Mouse (Mus musculus): Measurements from ENCODE around the gene Cnih4. TPM values are rescaled to one million over a fixed set of nuclear protein-coding genes. Genes with fewer than 3 reads are reported as not detected.

The Cnih4 gene
- polyA plus RNA-seq, 1 experiment = 52.1 TPM

GRCm38 (mm10) chr1:181168377-181168776, 23.9 kb downstream of the Cnih4 start:
- Histone ChIP-seq H3K27ac (ENCODE audit: control insufficient read depth, insufficient read depth, low read depth, low read length, poor library complexity) (no peak overlapping the region), H3K4me3 (replicated peaks; ENCODE audit: control insufficient read depth, low read depth, low read length) (no peak overlapping the region), H3K4me1 (ENCODE audit: control insufficient read depth, insufficient read depth, low read length) (peaks cover 2% of the 10 kb centered on the region; the same call in 1 of the 2 replicates)
- TF ChIP-seq CTCF (IDR thresholded peaks at IDR 0.05; ENCODE audit: control insufficient read depth, insufficient read depth, low read length) (no peak), POLR2A (IDR thresholded peaks at IDR 0.05; ENCODE audit: borderline replicate concordance, control insufficient read depth, low read depth, low read length) (no peak)
- 61% methylated on average over 3 of the region's 3 CpGs for WGBS

DNA sequence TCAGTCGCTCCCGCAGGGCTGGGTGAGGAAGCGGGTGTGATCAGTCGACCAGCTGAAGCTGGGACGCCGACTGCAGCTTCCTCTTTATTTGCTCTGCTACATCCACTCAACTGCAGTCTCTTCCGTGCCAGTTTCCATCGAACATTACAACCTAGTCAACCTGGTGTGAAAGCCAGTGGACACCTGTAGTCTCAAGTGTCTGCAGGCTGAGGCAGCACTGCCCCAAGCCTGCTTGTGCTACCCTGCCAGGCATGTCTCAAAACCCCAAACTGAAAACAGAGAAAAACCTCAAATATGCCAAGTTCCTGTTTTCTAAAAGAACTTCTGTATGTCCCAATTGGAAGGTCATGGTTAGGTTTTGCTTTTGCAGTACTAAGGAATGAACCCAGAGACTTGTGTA, 25.7 kb downstream of the Cnih4 start:
- 2% methylated on average over 8 of the region's 8 CpGs for WGBS
- H3K27ac ChIP-seq (ENCODE audit: control insufficient read depth, insufficient read depth, low read depth, low read length, poor library complexity) = peak overlapping the region; percentile 93
- peaks cover 2% of the 10 kb centered on the region; the same call in 1 of the 2 replicates for H3K4me1 ChIP-seq (ENCODE audit: control insufficient read depth, insufficient read depth, low read length)
- peak overlapping the region; percentile 95 for H3K4me3 ChIP-seq (replicated peaks; ENCODE audit: control insufficient read depth, low read depth, low read length)
- no peak for TF ChIP-seq CTCF (IDR thresholded peaks at IDR 0.05; ENCODE audit: control insufficient read depth, insufficient read depth, low read length)
- no peak for TF ChIP-seq POLR2A (IDR thresholded peaks at IDR 0.05; ENCODE audit: borderline replicate concordance, control insufficient read depth, low read depth, low read length)

DNA sequence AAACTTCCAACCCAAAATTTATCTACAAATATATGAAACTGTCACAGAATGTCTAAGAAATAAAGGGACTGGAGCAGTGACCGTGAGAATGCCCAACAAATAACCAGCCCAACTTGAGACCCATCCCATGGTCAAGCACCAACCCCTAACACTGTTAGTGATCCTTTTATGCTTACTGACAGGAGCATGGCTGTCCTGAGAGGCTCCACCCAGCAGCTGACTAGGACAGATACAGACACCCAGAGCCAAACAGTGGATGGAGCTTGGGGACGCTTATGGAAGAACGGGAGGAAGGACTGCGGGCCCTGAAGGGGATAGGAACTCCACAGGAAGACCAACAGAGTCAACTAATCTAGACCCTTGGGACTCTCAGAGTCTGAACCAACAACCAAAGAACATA, 44.4 kb downstream of the Cnih4 start:
- no peak overlapping the region for H3K4me3 ChIP-seq (replicated peaks; ENCODE audit: control insufficient read depth, low read depth, low read length)
- WGBS = 83% methylated on average over 4 of the region's 4 CpGs
- H3K27ac ChIP-seq (ENCODE audit: control insufficient read depth, insufficient read depth, low read depth, low read length, poor library complexity) = no peak overlapping the region
- TF ChIP-seq CTCF (IDR thresholded peaks at IDR 0.05; ENCODE audit: control insufficient read depth, insufficient read depth, low read length) (no peak), POLR2A (IDR thresholded peaks at IDR 0.05; ENCODE audit: borderline replicate concordance, control insufficient read depth, low read depth, low read length) (no peak)
- no peaks in the 10 kb centered on the region for H3K4me1 ChIP-seq (ENCODE audit: control insufficient read depth, insufficient read depth, low read length)

DNA sequence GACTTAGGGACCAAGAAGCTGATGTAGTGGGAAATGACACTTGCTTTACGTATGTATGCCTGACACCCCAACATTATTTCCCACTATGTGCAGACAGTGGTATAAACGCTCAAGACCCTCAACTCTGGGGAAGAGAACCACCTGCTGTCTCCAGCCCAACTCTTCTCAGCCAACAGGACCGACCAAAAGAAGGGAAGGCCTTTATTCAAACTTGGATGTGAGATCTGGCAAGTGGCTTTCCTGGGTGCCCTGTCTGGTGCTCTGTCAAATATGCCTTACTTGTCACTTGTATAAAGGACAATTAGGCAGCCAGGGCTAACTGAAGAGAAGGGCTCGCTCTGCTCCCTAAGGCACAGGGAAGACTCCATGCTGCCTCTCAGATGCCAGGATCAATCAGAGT, 55.0 kb downstream of the Cnih4 start:
- Histone ChIP-seq H3K4me1 (ENCODE audit: control insufficient read depth, insufficient read depth, low read length) (no peaks in the 10 kb centered on the region), H3K27ac (ENCODE audit: control insufficient read depth, insufficient read depth, low read depth, low read length, poor library complexity) (no peak overlapping the region)
- 90% methylated on average over 4 of the region's 4 CpGs for WGBS

DNA sequence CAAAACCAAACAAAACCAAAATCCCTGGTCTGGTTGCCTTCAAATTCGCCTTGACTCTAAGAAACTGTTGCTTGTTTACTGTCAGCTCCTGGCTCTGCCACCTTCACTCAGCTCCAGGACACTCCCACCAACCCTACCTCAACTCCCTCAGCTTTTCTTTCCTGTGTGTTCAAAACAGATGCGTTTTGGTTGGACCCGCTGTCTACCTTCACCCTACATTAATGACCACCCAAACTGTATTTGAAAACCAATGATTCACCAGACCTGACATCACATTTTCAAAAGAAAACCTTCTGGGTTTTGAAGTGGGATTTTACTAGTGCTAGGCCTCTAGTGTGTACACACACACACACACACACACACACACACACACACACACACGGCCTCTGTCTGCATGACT, 65.7 kb downstream of the Cnih4 start:
- peaks cover 2% of the 10 kb centered on the region; the same call in 1 of the 2 replicates for H3K4me1 ChIP-seq (ENCODE audit: control insufficient read depth, insufficient read depth, low read length)
- WGBS = 3% methylated on average over 4 of the region's 4 CpGs
- no peak for TF ChIP-seq POLR2A (IDR thresholded peaks at IDR 0.05; ENCODE audit: borderline replicate concordance, control insufficient read depth, low read depth, low read length)
- no peak for TF ChIP-seq CTCF (IDR thresholded peaks at IDR 0.05; ENCODE audit: control insufficient read depth, insufficient read depth, low read length)
- peak overlapping the region; percentile 97 for H3K27ac ChIP-seq (ENCODE audit: control insufficient read depth, insufficient read depth, low read depth, low read length, poor library complexity)
- peak overlapping the region; percentile 66 for H3K4me3 ChIP-seq (replicated peaks; ENCODE audit: control insufficient read depth, low read depth, low read length)

More for the DNA sequence above, 55.0 kb downstream of the Cnih4 start:
- no peak overlapping the region for H3K4me3 ChIP-seq (replicated peaks; ENCODE audit: control insufficient read depth, low read depth, low read length)
- no peak for TF ChIP-seq CTCF (IDR thresholded peaks at IDR 0.05; ENCODE audit: control insufficient read depth, insufficient read depth, low read length)
- no peak for TF ChIP-seq POLR2A (IDR thresholded peaks at IDR 0.05; ENCODE audit: borderline replicate concordance, control insufficient read depth, low read depth, low read length)

- WGBS = under 1% methylated on average over 55 of the region's 56 CpGs
- TF ChIP-seq CTCF (IDR thresholded peaks at IDR 0.05; ENCODE audit: control insufficient read depth, insufficient read depth, low read length) (no peak), POLR2A (IDR thresholded peaks at IDR 0.05; ENCODE audit: borderline replicate concordance, control insufficient read depth, low read depth, low read length) (peak; percentile 25; the same call in 1 of the 2 replicates)
- Histone ChIP-seq H3K27ac (ENCODE audit: control insufficient read depth, insufficient read depth, low read depth, low read length, poor library complexity) (peak overlapping the region; percentile 97), H3K4me3 (replicated peaks; ENCODE audit: control insufficient read depth, low read depth, low read length) (peak overlapping the region; percentile 66), H3K4me1 (ENCODE audit: control insufficient read depth, insufficient read depth, low read length) (peaks cover 2% of the 10 kb centered on the region; the same call in 1 of the 2 replicates)
Measured at GRCm38 (mm10) chr1:181210601-181211402, 66.3 kb downstream of the Cnih4 start.

DNA sequence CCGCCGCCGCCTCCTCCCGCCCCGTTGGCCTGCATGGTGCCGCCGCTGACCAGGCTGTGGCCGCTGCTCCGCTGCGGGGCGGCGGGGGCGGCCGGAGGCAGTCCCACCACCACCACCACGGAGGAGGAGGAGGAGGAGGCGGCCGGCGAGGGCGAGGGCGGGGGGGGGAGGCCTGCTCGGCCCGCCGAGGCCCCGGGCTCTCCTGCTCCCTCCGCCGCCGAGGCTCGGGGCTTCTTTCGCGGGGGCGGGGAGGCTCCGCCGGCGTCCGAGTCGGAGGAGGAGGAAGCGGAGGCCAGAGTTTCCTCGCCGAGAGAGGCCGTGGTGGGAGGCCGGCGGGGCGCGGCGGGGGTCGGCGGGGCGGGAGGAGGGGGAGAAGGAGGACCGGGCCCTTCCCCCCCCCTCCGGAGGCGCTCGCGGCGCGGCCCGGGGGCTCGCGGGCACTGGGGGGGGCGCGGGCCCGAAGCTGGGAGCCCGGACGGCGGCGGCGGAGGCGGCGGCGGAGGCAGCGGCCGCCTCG, 67.0 kb downstream of the Cnih4 start:
- WGBS = 2% methylated on average over 37 of the region's 72 CpGs
- Histone ChIP-seq H3K4me1 (ENCODE audit: control insufficient read depth, insufficient read depth, low read length) (peaks cover 2% of the 10 kb centered on the region; the same call in 1 of the 2 replicates), H3K4me3 (replicated peaks; ENCODE audit: control insufficient read depth, low read depth, low read length) (peak overlapping the region; percentile 66), H3K27ac (ENCODE audit: control insufficient read depth, insufficient read depth, low read depth, low read length, poor library complexity) (peak overlapping the region; percentile 97)
- TF ChIP-seq CTCF (IDR thresholded peaks at IDR 0.05; ENCODE audit: control insufficient read depth, insufficient read depth, low read length) (no peak), POLR2A (IDR thresholded peaks at IDR 0.05; ENCODE audit: borderline replicate concordance, control insufficient read depth, low read depth, low read length) (no peak)

DNA sequence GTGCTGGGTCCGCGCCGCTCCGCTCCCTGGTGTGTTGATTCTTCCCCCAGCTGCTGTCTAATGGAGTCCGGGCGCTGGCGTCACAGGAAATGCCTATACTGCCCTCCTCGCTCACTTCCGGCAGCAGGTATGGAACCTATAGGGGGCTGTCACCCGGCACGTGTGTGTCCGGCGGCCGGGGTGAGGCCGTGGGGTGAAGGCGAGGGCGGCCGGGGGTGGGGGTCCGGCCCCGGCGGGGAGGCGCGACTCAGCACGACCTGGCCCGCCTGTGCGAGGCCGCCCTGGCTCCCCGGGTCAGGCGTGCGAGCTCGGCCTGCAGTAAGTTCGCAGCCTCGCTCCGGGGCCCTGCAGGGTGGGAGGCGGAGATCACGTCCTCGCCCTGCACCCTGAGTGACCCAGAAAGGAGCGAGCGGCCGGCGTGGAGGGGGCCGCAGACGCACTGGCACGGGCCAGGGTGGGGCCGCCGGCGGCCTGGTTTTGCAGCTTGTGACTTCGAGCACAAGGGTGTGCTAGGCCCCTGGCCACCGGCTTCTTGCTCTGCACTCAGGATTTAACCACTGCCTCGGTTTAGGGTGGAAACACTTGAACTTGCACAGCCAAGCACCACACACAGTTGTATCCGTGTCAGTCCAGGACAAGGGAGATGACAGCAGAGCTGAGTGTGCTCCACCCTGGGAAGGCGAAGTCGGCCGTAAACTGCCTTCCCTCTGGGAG, 67.6 kb downstream of the Cnih4 start, which contains the start of gene Wdr26:
Gene Wdr26, minus strand, starts transcription at position 82 of the 714 bp plus-strand sequence.
- under 1% methylated on average over 54 of the region's 54 CpGs for WGBS
- H3K4me3 ChIP-seq (replicated peaks; ENCODE audit: control insufficient read depth, low read depth, low read length) = peak within 1 kb of the TSS; percentile 66
- peaks cover 2% of the 10 kb centered on the region; the same call in 1 of the 2 replicates for H3K4me1 ChIP-seq (ENCODE audit: control insufficient read depth, insufficient read depth, low read length)
- peak; percentile 1; the same call in 1 of the 2 replicates for TF ChIP-seq CTCF (IDR thresholded peaks at IDR 0.05; ENCODE audit: control insufficient read depth, insufficient read depth, low read length)
- peak; percentile 93 for TF ChIP-seq POLR2A (IDR thresholded peaks at IDR 0.05; ENCODE audit: borderline replicate concordance, control insufficient read depth, low read depth, low read length)
- H3K27ac ChIP-seq (ENCODE audit: control insufficient read depth, insufficient read depth, low read depth, low read length, poor library complexity) = peak within 1 kb of the TSS; percentile 97

Data from bone marrow, adult 2 months (tissue).